Mouse (Mus musculus) ES-E14 (cell line): ENCODE results near the gene Fam8a1. TPM values are rescaled to one million over a fixed set of nuclear protein-coding genes. Genes with fewer than 3 reads are reported as not detected.

Experiments used
- DNase-seq: peaks from one replicate; pipeline ENCODE4 v3.0.0-alpha.2; 2013; ENCODE audit warnings: low read depth, low spot score
- H3K27ac ChIP-seq: 2 replicates; pipeline ENCODE4 v1.5.1; 2012; ENCODE audit warnings: low read depth, mild to moderate bottlenecking, low read length, moderate library complexity, mixed read lengths; ENCODE audit not compliant: poor library complexity, insufficient read depth, severe bottlenecking
- H3K36me3 ChIP-seq: 2 replicates; pipeline ENCODE4 v1.6.1; 2012; ENCODE audit warnings: mild to moderate bottlenecking, low read length, moderate library complexity, mixed read lengths; ENCODE audit not compliant: control insufficient read depth, poor library complexity, insufficient read depth, severe bottlenecking
- H3K4me1 ChIP-seq, 2 experiments: fragments of 150-350 bp in 1 of 2; sonication (generic) in 1 of 2; 2 replicates each; pipeline ENCODE4 v1.6.1; 2012; ENCODE audit warnings: low read length in 2 of 2, mild to moderate bottlenecking in 1 of 2, mixed read lengths in 1 of 2; ENCODE audit not compliant: control insufficient read depth in 2 of 2, insufficient read depth in 2 of 2, poor library complexity in 1 of 2
- H3K4me3 ChIP-seq, 2 experiments: fragments of 150-350 bp in 1 of 2; sonication (generic) in 1 of 2; 2 replicates each; pipeline ENCODE4 v1.5.1; 2012; ENCODE audit warnings: low read length in 2 of 2, low read depth in 1 of 2, mild to moderate bottlenecking in 1 of 2, mixed read lengths in 1 of 2; ENCODE audit not compliant: insufficient read depth in 1 of 2, poor library complexity in 1 of 2, severe bottlenecking in 1 of 2
- H3K9ac ChIP-seq: 2 replicates; pipeline ENCODE4 v1.6.1; 2012; ENCODE audit warnings: low read depth, mild to moderate bottlenecking, low read length, mixed read lengths; ENCODE audit not compliant: poor library complexity, insufficient read depth, severe bottlenecking
- H3K9me3 ChIP-seq: fragments of 150-350 bp; sonication (generic); 2 replicates; pipeline ENCODE4 v1.6.1; 2012; ENCODE audit warnings: low read depth, mild to moderate bottlenecking, low read length; ENCODE audit not compliant: control insufficient read depth, insufficient read depth
- HCFC1 ChIP-seq: IDR thresholded peaks from 2 replicates; pipeline ENCODE4 v1.6.1; 2012; ENCODE audit warnings: low read length, inconsistent platforms, borderline replicate concordance; ENCODE audit not compliant: insufficient read depth
- ZNF384 ChIP-seq: IDR thresholded peaks from 2 replicates; pipeline ENCODE4 v1.6.1; 2012; ENCODE audit warnings: low read depth, low read length, inconsistent platforms
- in situ Hi-C, 2 experiments: fragments of 600-800 bp; cut with MboI; formaldehyde crosslinking; loops; one replicate each; pipeline ENCODE4 v1.15.1; 2025; ENCODE audit warnings: low sequenced_read_pairs in 2 of 2, inconsistent platforms in 1 of 2; ENCODE audit not compliant: unreplicated experiment in 2 of 2
- total RNA-seq: library from RNA; depleted of rRNA; stranded (reverse); fragments of 300-350 nt; gene quantifications from 2 replicates; pipeline ENCODE4 v1.2.3, GENCODE M21; 2012; rRNA removed

Gene Fam8a1
- total RNA-seq, 1 experiment, result 32.0 TPM

DNA sequence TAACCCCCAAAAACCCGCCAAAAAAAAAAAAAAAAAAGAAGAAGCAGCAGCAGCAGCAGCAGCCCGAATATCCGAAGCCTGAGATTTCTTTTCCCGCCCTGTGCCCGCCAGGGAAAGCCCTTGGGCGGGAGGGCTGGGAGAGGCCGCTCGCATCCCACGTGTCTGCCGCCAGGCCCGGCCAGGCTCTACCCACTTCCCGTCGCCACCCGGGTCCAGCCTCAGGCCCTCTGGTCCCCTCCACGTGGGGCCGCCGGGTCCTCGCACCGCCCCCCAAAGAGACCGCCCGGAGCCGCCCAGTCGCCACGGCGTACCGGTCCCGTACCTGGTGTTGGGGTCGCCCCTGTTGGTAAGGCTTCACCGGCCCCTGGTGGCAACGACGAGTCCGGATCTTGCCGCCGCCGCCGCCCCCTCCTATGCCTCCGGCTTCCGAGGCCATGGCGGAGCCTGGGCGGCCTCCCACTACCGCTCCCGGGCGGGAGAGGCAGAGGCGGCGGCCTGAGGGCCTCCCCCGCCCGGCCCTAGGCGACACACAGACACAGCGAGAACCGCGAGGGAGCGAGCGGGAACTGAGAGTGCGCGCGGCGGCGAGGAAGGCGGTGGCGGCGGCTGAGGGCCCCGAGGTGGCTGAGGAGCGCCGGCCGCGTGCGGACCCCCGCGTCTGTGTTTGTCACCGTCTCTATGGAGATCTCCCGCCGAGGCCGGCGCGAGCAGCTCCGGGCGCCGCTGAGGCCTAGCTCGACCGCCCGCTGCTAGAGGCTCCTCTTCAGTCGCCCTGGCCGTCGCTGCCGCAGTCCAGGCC, 57.9 kb downstream of the Fam8a1 start:
- no peak for TF ChIP-seq HCFC1
- TF ChIP-seq ZNF384, result peak; percentile 55; the same call in 1 of the 2 replicates
- H3K9me3 ChIP-seq, result no peaks in the 10 kb centered on the region
- no peak for DNase-seq
- peaks cover 5 to 12% of the 10 kb centered on the region in 2 experiments; a peak in 3 of 4 replicates for H3K4me1 ChIP-seq
- peak overlapping the region; percentile 82 to 96 for H3K4me3 ChIP-seq
- peak overlapping the region; percentile 88 for H3K27ac ChIP-seq
- no peaks in the 10 kb centered on the region for H3K36me3 ChIP-seq
- in situ Hi-C loops, result no loop called here
- H3K9ac ChIP-seq, result peak overlapping the region; percentile 98

Other genes with a start within 250 kb of the Fam8a1 start
- gene Cap2, start 167.7 kb upstream of the Fam8a1 start, total RNA-seq, result 1.4 and 5.1 TPM in 2 replicates
- gene Nup153, start 58.4 kb downstream of the Fam8a1 start, total RNA-seq, result 125 and 129 TPM in 2 replicates